Mouse (Mus musculus): Measurements from ENCODE around the gene Prkcsh.
A peak's percentile ranks its signal among the peaks of the same experiment; 100 is the strongest.

Prkcsh gene

DNA sequence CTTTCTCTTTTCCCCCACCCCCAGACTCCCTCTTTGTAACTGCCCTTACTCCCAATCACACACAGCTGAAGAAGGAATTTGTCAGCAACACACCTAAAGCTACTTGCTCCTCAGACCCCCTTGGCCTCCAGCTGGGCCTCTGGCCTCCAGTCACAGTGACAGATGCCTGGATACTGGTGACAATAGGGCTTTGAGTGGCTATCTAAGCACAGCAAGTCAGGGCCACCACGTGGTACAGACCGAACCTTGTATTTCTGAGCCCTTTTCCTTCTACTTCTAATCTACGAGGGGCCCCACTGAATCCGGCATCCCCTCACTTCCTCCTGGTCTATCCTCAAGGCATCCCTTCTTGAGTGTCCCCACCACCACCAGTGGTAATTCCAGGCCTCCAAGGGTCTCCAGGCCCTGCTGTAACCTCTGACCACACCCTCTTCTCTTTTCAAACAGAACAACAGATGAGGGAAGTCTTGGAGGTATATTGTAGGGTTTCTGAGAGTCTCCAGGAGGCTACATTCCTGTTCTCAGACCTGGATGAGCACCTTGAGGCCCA, 47.2 kb downstream of the Prkcsh start:
- DNase-seq (ENCODE audit: low spot score in 2 of 2): no peak

DNA sequence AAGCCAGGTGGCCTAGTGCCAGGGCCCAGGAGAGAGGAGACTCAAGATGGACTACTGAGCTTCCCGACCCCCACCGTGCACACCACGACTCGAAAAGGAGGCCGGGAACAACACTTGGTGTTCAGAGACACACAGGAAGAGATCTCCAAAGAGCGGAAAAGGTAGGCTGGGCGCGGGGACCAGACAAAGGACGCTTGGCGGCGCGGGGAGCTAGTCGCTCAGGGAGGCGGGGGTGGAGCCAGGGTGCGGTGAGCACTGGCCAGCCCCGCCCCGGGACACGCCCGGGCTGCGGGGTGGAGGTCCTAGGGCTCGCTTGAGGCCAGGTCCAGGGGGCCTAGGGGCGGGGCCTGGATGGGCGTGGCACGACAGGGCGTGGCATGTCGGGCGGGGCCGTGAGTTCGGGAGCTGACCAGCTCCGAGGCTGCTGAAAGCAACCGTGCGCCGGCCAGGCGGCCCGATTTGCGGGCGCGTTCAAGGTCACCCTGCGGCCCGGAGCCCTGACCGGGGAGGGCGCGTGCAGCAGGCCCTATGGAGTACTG, 47.8 kb downstream of the Prkcsh start:
- peak; percentile 15 to 28 for DNase-seq (ENCODE audit: low spot score in 2 of 2)

DNA sequence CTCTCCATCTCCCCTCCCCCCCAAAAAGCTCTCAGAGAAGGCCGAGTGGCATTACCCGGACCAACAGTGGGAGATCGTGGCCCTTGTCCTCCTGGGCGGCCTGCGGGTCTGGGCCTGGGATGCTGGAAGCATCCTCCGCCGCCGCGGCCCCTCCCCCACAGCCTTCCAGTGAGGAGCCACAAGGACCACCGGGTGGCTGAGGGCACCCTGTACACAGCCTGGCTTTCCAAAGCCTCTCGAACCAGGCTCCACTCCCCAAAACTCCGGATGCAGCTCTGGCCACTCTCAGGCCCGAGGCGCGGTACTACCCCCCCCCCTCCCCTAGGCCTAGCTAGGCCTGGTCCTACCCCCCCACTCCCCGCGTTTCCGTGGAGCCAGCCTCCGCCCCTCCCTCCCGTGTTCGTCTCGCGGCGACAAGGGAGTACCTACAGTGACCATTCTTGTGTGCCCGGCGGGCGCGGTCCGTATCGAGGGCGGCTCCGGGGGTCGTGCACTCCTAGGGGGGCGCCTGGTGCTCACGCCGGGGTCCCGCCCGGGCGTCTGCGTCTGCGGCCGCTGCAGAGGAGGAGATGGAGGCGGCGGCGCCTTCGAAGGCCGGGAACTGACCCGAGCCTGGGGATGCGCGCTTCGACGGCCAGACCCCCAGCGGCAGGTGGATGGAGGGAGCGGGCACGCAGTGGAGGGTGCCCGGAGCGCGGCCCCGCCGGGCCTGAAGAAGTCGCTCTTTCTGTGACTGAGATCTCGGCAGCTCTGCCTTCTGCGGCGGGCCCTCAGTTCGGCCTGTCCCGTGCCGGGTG, 48.8 kb downstream of the Prkcsh start:
- no peak for DNase-seq (ENCODE audit: low spot score in 2 of 2)

DNA sequence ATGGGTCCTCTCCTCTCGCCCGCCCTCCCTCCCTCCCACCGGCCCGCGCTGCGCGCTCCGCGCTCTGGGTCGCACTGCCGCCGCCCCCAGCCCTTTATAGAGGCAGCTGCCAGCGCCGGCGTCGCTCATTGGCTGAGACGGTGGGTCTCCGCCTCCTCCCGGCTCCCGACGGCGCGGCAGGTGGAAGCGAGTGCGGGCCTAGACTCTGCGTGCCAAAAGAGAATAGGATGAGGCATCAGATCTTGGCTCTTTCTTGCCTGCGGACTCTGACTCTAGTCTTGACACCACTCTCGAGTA, 49.3 kb downstream of the Prkcsh start, which contains the start of gene Elavl3:
TSS of gene Elavl3 (minus strand) at position 66 of the 297 bp plus-strand sequence.
- no peak for DNase-seq (ENCODE audit: low spot score in 2 of 2)

DNA sequence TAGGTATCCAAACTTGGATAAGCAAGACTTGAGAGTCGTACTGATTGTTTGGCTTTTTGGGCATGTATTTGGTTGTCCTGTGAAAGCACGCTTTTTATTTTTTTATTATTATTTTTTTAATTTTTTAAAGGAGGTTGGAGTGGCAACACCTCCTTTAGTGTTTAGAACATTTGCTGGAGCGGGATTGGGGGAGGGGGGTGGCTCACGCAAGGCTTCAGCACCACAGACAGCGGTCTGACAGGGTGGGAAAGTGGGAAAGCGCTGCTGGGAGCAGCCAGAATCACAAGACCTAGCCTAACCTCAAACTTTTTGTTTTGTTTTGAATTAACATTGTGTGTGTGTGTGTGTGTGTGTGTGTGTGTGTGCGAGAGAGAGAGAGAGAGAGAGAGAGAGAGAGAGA, 51.1 kb downstream of the Prkcsh start:
- no peak for DNase-seq (ENCODE audit: low spot score in 2 of 2)

DNA sequence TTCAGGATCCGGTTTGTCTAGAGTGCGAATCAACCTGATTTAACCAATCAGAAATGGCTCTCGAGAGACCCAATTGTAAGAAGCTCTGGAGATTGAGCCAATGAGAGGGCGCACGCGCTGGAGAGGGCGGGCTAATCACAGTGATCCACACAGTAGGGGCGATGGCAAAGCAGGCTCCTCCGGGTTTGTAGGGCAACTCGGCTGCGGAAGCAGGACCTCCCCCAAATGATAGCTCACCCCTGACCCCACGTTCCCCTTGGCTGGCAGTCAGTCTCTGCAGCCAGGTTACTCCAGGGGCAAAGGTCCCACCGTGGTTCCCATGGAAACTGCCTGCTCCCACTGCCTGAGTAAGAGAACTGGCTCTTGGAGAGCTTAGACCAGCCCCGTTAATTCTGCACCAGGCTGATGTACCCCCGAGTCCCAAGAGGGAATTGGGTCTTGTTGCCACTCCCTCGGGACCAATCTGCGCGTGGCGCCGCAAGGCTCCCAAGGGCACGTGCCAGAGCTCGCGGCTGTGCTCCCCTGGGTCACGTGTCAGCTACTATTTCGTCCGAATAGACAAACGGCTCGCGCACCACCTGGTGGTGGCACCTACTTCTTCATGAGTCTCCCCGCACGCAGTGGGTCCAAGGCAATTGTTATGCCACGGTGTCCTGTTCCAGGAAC, 51.9 kb downstream of the Prkcsh start:
- peak; percentile 10 to 62 for DNase-seq (ENCODE audit: low spot score in 2 of 2)

DNA sequence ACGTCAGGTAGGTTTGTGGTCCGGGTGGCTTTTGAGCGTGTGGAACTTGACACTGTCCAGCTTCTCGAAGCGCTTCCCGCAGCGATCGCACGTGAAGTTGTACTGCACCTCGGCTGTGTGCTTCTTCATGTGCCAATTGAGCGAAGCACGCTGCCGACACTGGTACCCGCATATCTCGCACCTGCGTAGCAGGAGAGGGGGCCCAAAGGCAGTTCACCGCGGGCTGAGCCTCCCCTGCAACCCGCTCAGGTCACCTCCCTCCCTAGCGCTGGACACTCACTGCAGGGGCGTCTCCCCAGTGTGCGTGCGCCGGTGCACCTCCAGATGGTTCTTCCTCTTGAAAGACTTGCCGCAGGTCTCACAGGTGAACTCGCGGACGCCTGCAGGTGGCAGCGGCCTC, 53.1 kb downstream of the Prkcsh start:
- DNase-seq (ENCODE audit: low spot score in 2 of 2): no peak

DNA sequence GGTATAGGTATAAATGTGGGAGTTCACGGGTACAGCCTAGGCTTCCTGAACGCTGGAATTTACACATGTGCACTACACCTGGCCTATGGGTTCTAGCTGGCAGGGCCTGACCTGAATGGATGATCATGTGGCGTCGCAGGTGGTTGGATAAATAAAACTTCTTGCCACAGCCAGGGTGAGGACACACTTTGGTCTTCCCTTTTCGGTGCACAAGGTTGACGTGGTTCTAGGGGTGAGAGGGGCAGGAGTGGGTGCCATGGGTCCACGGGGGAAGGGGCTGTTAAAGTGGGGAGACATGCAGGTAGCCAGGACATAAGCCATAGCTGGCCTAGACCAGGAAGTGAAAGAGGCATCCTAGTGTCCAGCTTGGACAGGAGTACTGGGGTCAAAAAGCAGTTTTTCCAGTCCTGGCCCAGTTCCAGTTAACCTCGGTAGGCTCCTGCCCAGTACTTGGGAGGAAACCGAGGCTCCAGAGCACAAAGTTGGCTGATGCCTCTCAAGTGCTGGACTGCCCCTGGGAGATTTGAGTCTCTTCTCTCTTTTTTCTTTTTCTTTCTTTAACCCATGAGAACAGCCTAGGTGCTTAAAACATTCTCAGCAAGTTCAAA, 53.8 kb downstream of the Prkcsh start:
- DNase-seq (ENCODE audit: low spot score in 2 of 2): no peak

DNA sequence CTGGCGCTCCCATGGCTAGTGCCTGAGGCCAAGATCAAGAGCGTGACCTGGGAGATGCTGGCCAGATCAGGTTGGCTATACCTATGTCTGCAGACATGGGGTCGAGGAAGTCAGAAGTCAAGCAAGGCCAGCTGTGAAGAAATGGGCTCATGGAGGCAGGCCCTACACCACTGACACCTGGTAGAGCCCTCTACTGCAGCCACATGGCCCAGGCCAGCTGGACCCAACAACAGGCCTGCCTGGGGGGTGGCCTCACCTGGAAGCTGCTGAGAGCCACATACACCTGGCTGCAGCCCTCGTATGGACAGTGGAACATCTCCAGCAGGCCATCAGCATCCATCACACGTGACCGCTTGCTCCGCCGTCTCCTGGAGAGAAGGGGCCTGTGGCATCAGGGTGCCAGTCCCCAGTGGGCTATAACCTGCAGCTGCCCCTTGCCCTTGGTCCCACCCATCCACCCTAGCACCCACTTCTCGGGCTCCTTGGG, 54.5 kb downstream of the Prkcsh start:
- DNase-seq (ENCODE audit: low spot score in 2 of 2): no peak

DNA sequence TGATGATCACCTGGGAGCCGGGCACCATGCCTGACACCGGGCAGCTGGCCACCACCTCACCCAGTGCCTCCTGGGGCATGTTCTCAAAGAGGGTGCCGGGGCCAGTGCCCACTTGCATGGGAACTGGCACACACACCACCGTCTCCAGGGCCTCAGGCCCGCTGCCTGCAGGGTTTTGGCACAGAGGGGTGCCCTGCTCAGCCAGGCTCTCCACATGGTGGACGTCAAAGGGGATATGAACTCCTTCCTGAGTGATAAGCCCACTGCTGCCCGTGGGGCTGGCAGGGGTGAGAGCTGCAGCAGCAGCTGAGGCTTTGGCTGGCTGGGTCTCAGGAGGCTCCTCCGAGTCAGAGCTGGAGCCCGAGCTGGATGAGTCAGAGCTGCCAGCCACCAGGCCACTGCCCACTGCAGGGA, 55.4 kb downstream of the Prkcsh start:
- DNase-seq (ENCODE audit: low spot score in 2 of 2): no peak

DNA sequence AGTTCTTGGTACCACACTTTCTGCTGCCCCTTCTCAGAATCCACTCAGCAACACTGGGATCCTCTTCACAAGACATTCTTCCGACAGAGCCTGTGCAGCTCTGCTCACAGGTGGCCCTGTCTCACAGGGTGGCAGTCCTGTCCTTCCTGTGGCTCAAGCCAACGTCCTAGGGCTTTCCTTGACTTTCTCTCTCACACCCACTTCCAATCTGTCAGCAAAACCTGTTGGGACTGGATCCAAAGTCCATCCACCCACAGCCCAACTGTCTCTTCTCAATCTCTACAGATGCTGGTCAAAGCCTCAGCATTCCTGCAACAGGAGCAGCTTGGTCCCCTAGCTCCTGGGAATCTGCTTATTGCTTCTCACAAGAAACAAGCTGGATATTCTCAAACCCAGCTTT, 58.7 kb downstream of the Prkcsh start:
- DNase-seq (ENCODE audit: low spot score in 2 of 2): no peak

Measured in urinary bladder, postnatal 36 days (tissue).